Mouse (Mus musculus): ENCODE measurements around the gene Ccdc15. TPM values are rescaled to one million over a fixed set of nuclear protein-coding genes. Genes with fewer than 3 reads are reported as not detected.
A peak's percentile ranks its signal among the peaks of the same experiment; 100 is the strongest.

Ccdc15 gene
- total RNA-seq (2022) = 1 to 10 TPM; 2.8 to 5.3 (median 3.9) TPM

GRCm38 (mm10) chr9:37347988-37348642 is at the start of gene Ccdc15:
Gene Ccdc15 (minus strand): TSS chr9:37348432.
- peak; percentile 97 for DNase-seq

GRCm38 (mm10) chr9:37393482-37394131 is 45.4 kb upstream of the Ccdc15 start:
- DNase-seq = no peak

- no peak for DNase-seq
Measured at GRCm38 (mm10) chr9:37392071-37392470, 43.8 kb upstream of the Ccdc15 start.

- no peak for DNase-seq
Measured at GRCm38 (mm10) chr9:37390891-37391290, 42.7 kb upstream of the Ccdc15 start.

GRCm38 (mm10) chr9:37384284-37385182 is 36.3 kb upstream of the Ccdc15 start:
- peak; percentile 27 for DNase-seq

GRCm38 (mm10) chr9:37383161-37383560 is 34.9 kb upstream of the Ccdc15 start:
- no peak for DNase-seq

- DNase-seq = no peak
Measured at GRCm38 (mm10) chr9:37375718-37376117, 27.5 kb upstream of the Ccdc15 start.

GRCm38 (mm10) chr9:37371232-37371801 is 23.1 kb upstream of the Ccdc15 start:
- DNase-seq = no peak

- no peak for DNase-seq
Measured at GRCm38 (mm10) chr9:37368860-37369259, 20.6 kb upstream of the Ccdc15 start.

GRCm38 (mm10) chr9:37368081-37368830 is 20.0 kb upstream of the Ccdc15 start:
- no peak for DNase-seq

GRCm38 (mm10) chr9:37367301-37368080 is 19.3 kb upstream of the Ccdc15 start, which contains the start of gene Hepacam:
Gene Hepacam (plus strand): TSS chr9:37367351.
- DNase-seq = no peak

GRCm38 (mm10) chr9:37365706-37366105 is 17.5 kb upstream of the Ccdc15 start:
- DNase-seq = peak; percentile 28

GRCm38 (mm10) chr9:37364392-37364791 is 16.2 kb upstream of the Ccdc15 start:
- DNase-seq = no peak

GRCm38 (mm10) chr9:37363551-37363950 is 15.3 kb upstream of the Ccdc15 start:
- DNase-seq = no peak

- DNase-seq = no peak
Measured at GRCm38 (mm10) chr9:37362881-37363280, 14.6 kb upstream of the Ccdc15 start.

- DNase-seq = no peak
Measured at GRCm38 (mm10) chr9:37362084-37362483, 13.9 kb upstream of the Ccdc15 start.

GRCm38 (mm10) chr9:37359331-37360220 is 11.3 kb upstream of the Ccdc15 start:
- DNase-seq = peak; percentile 36

GRCm38 (mm10) chr9:37358713-37359330 is 10.6 kb upstream of the Ccdc15 start:
- no peak for DNase-seq

- DNase-seq = no peak
Measured at GRCm38 (mm10) chr9:37354485-37354884, 6.3 kb upstream of the Ccdc15 start.

GRCm38 (mm10) chr9:37351266-37351665 is 3.0 kb upstream of the Ccdc15 start:
- no peak for DNase-seq
